Mouse (Mus musculus) stomach, postnatal 0 days (tissue): ENCODE results near the gene Rad17. TPM values are rescaled to one million over a fixed set of nuclear protein-coding genes. Genes with fewer than 3 reads are reported as not detected.

Experiments used
- ATAC-seq: fragments of 200-750 bp; cut with Nextera tagmentation; 2 replicates; pipeline ENCODE4 v1.8.0; 2017; ENCODE audit not compliant: low FRiP score, low TSS enrichment
- DNase-seq: peaks from one replicate; pipeline ENCODE4 v3.0.0-alpha.2; 2016; ENCODE audit warnings: low spot score
- H3K27ac ChIP-seq: fragments of 300-500 bp; sonication (generic); replicated peaks from 2 replicates; pipeline ENCODE4 v1.5.1; 2014; ENCODE audit warnings: mild to moderate bottlenecking, control low read depth
- H3K27me3 ChIP-seq: fragments of 300-500 bp; sonication (generic); 2 replicates; pipeline ENCODE4 v1.6.1; 2014; ENCODE audit warnings: low read length; ENCODE audit not compliant: control insufficient read depth, insufficient read depth
- H3K36me3 ChIP-seq: fragments of 300-500 bp; sonication (generic); 2 replicates; pipeline ENCODE4 v1.6.1; 2014; ENCODE audit warnings: low read length, mixed read lengths; ENCODE audit not compliant: control insufficient read depth, insufficient read depth
- H3K4me1 ChIP-seq: fragments of 300-500 bp; sonication (generic); replicated peaks from 2 replicates; pipeline ENCODE4 v1.6.1; 2014; ENCODE audit warnings: antibody characterized with exemption; ENCODE audit not compliant: control insufficient read depth, insufficient read depth
- H3K4me2 ChIP-seq: fragments of 300-500 bp; sonication (generic); replicated peaks from 2 replicates; pipeline ENCODE4 v1.6.1; 2014; ENCODE audit warnings: low read depth, mild to moderate bottlenecking, control low read depth, moderate library complexity
- H3K4me3 ChIP-seq: fragments of 300-500 bp; sonication (generic); 2 replicates; pipeline ENCODE4 v1.5.1; 2014; ENCODE audit warnings: low read depth, low read length, control low read depth
- H3K9ac ChIP-seq: fragments of 300-500 bp; sonication (generic); 2 replicates; pipeline ENCODE4 v1.6.1; 2014; ENCODE audit warnings: mild to moderate bottlenecking, low read length, control low read depth, mixed read lengths
- H3K9me3 ChIP-seq: fragments of 300-500 bp; sonication (generic); 2 replicates; pipeline ENCODE4 v1.6.1; 2016; ENCODE audit warnings: low read length; ENCODE audit not compliant: control insufficient read depth
- CTCF ChIP-seq: IDR thresholded peaks from 2 replicates; pipeline ENCODE4 v1.5.1; 2016; ENCODE audit warnings: antibody characterized with exemption, low read depth, mild to moderate bottlenecking, moderate library complexity
- EP300 ChIP-seq: optimal IDR thresholded peaks from 2 replicates; pipeline ENCODE3; 2016; ENCODE audit warnings: antibody characterized with exemption
- WGBS: fragments of 180-500 bp; shearing (Covaris S2); extraction: QIAGEN DNeasy Blood & Tissue Kit; methylation state at CpG from one replicate; pipeline ENCODE4 v1.1.7; 2014; 5-methylcytosine and 5-hydroxymethylcytosine counted together
- polyA plus RNA-seq: library from polyadenylated mRNA; unstranded; fragments of >200 nt; fragmentation: Nextera tagmentation; extraction: Ambion mirVana; gene quantifications from 2 replicates; pipeline ENCODE4 v1.2.1, GENCODE M21; 2015

The Rad17 gene
- polyA plus RNA-seq, 1 experiment from 2014 or later: 13.0 TPM

DNA sequence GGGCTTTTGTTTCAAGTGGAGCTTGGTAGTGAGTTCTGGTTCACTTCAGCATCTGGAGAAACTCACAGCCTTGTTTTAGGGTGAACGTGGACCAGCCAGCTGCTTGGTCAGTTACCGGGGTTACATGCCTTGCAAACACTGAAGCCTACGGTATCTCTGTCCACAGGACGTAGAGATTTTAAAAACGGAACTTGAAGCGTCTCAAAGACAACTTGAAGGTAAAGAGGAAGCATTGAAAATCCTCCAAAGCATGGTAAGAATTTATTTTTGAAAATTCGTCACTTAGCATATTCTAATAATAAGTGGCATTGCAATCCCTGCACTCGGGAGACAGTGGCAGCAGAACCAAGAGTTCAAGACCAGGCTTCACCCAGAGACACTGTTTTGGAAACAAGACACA, 30.8 kb upstream of the Rad17 start:
- ATAC-seq: no peak
- Histone ChIP-seq H3K27me3 (no peaks in the 10 kb centered on the region), H3K9ac (no peak overlapping the region), H3K9me3 (no peaks in the 10 kb centered on the region), H3K27ac (no peak overlapping the region), H3K36me3 (no peaks in the 10 kb centered on the region), H3K4me3 (no peak overlapping the region), H3K4me1 (no peaks in the 10 kb centered on the region), H3K4me2 (no peak overlapping the region)
- TF ChIP-seq EP300 (no peak), CTCF (no peak)
- WGBS: 84% methylated on average over 8 of the region's 8 CpGs
- DNase-seq: no peak

DNA sequence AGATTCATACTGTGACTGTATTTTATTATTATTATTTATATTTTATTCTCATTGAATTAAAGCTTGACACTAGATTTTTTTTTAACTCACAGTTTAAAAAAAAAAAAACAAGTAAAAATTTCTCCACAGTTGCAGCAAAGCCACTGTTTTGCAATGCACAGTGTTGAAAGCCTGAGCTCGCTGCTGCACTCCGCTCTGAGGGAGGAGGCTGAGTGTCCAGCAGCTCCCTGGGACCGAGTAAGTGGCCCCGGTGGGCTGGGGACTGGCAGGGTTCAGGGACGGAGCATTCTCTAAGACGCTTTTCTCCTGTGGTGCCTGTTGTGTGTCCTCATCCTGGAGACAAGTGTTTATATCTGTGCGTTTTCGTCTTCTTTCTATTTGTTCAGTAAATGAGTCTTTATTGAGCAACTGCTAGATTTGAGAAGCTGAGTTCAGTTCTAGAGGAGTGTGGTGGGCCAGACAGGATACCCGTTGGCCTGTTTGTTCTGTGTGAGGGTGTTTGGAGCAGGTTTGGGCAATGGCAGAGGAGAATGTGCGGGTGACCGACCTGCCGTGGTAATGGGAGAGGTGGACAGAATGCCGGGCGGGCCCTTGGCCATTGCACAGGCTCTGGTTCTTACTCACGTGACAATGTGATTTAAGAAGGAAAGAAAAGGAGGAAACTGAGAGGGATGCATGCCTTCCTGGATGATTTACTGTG, 25.2 kb upstream of the Rad17 start:
- no peaks in the 10 kb centered on the region for H3K27me3 ChIP-seq
- H3K4me3 ChIP-seq: no peak overlapping the region
- ATAC-seq (no peak), DNase-seq (no peak)
- H3K36me3 ChIP-seq: no peaks in the 10 kb centered on the region
- H3K4me2 ChIP-seq: no peak overlapping the region
- H3K9me3 ChIP-seq: no peaks in the 10 kb centered on the region
- H3K9ac ChIP-seq: no peak overlapping the region
- WGBS: 85% methylated on average over 15 of the region's 15 CpGs
- no peaks in the 10 kb centered on the region for H3K4me1 ChIP-seq
- no peak overlapping the region for H3K27ac ChIP-seq
- TF ChIP-seq CTCF (no peak), EP300 (no peak)

- Histone ChIP-seq H3K9me3 (no peaks in the 10 kb centered on the region), H3K9ac (peak overlapping the region; percentile 81), H3K4me3 (peak overlapping the region; percentile 68), H3K27ac (peak overlapping the region; percentile 87), H3K27me3 (no peaks in the 10 kb centered on the region), H3K4me1 (no peaks in the 10 kb centered on the region), H3K36me3 (peaks cover 8% of the 10 kb centered on the region), H3K4me2 (peak overlapping the region; percentile 87)
- ATAC-seq (no peak), DNase-seq (no peak)
- WGBS: 24% methylated on average over 9 of the region's 9 CpGs
- TF ChIP-seq CTCF (no peak), EP300 (no peak)
These were observed 19.4 kb upstream of the Rad17 start for GRCm38 (mm10) chr13:100670181-100670741.

DNA sequence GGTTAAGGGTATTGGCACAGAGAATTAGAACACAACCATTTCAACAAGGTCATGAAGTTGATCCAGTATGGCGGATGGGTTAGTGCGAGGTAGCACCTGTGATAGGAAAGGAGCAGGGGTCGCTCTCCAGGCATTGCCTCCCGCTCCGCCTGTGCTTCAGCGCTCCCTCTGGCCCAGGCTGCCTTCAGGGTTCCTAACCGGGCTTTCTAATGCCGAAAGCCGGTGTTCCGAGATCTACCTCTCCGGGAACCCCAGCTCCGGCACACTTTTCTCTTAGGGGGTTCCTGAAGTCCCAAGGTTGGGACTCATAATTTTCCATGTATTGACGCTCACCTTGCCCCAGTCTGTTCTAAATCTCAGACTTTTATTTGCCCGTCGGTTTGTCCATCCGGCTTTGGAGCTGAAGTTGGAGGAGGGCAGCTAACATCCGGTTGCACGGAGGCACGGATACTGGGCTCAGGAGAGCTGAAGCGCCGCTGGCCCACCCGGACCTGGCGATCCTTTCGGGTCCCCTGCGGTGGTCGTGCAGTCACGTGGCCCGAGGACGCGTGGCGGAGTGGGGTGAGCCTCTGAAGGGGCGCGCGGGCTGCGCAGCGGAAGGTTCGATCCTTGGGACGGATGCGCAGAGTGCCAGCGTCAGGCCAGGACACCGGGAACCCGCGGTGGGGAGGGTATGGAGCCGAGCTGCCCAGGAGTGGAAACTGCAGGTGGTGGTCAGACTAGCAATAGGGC, 18.6 kb upstream of the Rad17 start, which contains the start of gene Ccdc125:
Gene Ccdc125 (plus strand): TSS at position 427 of the 732 bp plus-strand sequence.
- ATAC-seq (peak; percentile 74), DNase-seq (peak; percentile 61)
- H3K4me1 ChIP-seq: no peaks in the 10 kb centered on the region
- peak within 1 kb of the TSS; percentile 81 for H3K9ac ChIP-seq
- no peaks in the 10 kb centered on the region for H3K9me3 ChIP-seq
- H3K4me3 ChIP-seq: peak within 1 kb of the TSS; percentile 68
- TF ChIP-seq CTCF (no peak), EP300 (no peak)
- peaks cover 8% of the 10 kb centered on the region for H3K36me3 ChIP-seq
- peak within 1 kb of the TSS; percentile 87 for H3K27ac ChIP-seq
- peak within 1 kb of the TSS; percentile 87 for H3K4me2 ChIP-seq
- WGBS: under 1% methylated on average over 41 of the region's 44 CpGs
- no peaks in the 10 kb centered on the region for H3K27me3 ChIP-seq

GRCm38 (mm10) chr13:100659864-100660456, 9.1 kb upstream of the Rad17 start:
- Histone ChIP-seq H3K9me3 (no peaks in the 10 kb centered on the region), H3K36me3 (no peaks in the 10 kb centered on the region), H3K27me3 (no peaks in the 10 kb centered on the region), H3K9ac (no peak overlapping the region), H3K4me3 (no peak overlapping the region), H3K27ac (no peak overlapping the region), H3K4me1 (no peaks in the 10 kb centered on the region), H3K4me2 (no peak overlapping the region)
- ATAC-seq (no peak; the same call in 1 of the 2 replicates), DNase-seq (peak; percentile 74)
- 42% methylated on average over 4 of the region's 4 CpGs for WGBS
- TF ChIP-seq EP300 (no peak), CTCF (peak; percentile 96)
